Mouse (Mus musculus): ENCODE measurements around the gene 1700019D03Rik.
"Not testable (repeated sequence)": the region's sequence is repeated elsewhere in the genome, so short reads cannot be mapped to it uniquely, and the experiment has no call there.

Gene 1700019D03Rik

DNA sequence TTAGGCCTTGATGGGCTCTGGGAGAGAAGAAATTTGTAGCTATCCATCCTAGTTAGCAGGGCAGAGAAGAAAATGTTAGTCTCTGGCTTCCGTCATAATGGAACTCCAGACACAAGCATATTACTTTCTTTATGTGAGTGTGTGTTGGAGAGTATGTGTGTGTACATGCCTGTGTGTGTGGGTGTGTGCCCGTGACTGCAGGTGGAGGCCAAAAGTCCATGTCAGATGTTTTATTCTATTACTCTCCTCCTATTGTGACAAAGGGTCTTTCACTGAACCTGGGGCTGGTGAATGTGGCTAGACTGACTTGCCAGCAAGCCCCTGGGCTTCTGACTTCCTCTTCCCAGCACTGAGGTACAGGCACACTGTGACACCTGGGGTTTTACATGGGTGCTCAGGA is 65.5 kb downstream of the 1700019D03Rik start:
- no peak for DNase-seq (ENCODE audit: low read depth, low spot score)

DNA sequence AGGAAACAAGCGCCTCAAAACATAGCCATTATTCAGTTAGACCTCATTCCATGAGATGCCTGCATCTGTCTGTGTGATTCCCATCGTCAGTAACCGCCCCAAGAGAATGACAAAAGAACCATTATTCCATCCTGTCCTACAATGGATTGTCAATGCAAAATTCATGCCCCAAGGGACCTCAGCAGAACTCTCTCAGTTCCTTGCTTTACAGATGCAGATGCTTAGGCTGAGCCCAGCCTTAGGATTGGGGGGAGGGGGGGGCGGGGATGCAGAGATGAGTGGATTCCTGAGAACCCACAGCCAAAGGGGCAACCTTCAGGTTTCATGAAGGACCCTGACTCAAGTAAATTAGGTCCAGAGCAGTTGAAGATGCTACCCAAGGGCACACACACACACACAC is 66.4 kb downstream of the 1700019D03Rik start:
- DNase-seq (ENCODE audit: low read depth, low spot score): no peak

- no peak for DNase-seq (ENCODE audit: low read depth, low spot score)
These were observed 67.2 kb downstream of the 1700019D03Rik start for GRCm38 (mm10) chr1:52952551-52953397.

DNA sequence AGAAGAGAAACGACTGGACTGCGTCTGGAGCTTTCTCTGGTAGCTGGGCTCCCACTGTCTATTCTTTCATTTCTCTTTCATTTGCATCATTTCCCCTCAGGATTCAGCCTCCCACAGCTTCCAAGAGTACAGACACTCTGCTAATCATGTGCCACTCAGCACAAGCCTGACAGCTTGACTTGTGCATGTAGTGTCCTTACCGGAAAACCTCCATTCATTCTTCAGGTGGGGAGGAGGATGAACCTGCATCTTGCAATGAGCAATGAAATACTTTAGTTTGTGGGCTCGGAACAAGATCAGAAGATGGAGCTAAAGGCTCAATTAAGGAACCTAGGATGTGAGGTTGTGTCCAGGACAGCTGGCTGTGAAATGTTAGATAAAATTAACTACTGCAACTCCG is 67.8 kb downstream of the 1700019D03Rik start:
- DNase-seq (ENCODE audit: low read depth, low spot score): no peak

- no peak for DNase-seq (ENCODE audit: low read depth, low spot score)
These were observed 68.7 kb downstream of the 1700019D03Rik start for GRCm38 (mm10) chr1:52951146-52951868.

GRCm38 (mm10) chr1:52947895-52948294 is 72.1 kb downstream of the 1700019D03Rik start:
- no peak for DNase-seq (ENCODE audit: low read depth, low spot score)

DNA sequence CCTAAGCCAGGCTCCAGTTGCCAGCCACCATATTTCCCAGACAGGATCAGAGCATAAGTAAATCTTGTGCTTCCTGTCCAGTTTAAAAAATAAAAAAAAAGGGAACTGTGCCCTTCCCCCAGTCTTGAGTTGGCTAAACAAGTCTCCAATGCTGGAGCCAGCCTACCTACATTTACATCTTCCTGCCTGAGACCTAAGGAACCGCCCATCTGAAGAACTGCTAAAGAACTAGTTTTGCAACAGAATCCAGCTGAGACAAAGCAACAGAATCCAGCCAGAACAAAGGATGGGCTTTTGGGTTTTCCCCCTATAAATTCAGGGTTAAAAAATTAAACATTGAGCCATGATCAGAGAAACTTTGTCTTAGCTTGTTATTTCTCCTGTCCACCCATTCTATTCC is 81.0 kb downstream of the 1700019D03Rik start:
- no peak for DNase-seq (ENCODE audit: low read depth, low spot score)

DNA sequence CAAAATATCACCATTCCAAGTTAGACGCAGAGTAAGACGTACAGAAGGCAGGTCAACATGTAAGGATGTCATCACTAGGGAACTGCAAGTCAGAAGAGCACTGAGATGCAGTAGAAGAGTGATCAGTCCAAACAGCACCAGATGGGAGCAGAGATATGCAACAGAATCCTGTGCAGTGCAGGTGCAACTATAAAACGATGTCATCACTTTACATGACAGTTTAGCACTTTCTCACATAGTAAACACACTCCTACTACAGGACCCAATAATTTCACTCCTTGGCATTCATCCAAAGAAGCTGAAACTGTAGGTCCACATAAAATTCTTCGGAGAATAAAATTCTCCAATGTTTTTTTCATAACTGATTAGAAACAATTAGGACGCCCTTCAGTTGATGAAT is 85.5 kb downstream of the 1700019D03Rik start:
- no peak for DNase-seq (ENCODE audit: low read depth, low spot score)

DNA sequence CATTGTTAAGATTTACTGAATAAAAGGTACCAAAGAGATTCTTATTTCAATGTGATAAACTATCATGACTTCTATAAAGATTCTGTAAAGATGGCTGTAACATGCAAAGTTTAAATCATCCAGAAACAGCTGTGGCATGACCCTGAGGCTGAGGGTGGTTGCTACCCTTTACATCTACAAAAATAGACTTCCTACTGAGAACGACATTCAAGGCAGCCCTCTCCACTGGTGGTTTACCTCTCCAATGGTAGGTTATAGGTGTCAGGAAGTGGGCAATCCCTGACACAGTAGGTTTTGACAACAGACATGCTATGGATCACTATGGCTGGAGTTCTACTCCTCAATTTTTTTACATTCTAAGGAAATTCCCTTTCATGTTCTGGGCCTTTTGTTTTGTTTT is 95.5 kb downstream of the 1700019D03Rik start:
- DNase-seq (ENCODE audit: low read depth, low spot score): not testable (repeated sequence)

- DNase-seq (ENCODE audit: low read depth, low spot score): not testable (repeated sequence)
These were observed 101.1 kb downstream of the 1700019D03Rik start for GRCm38 (mm10) chr1:52918897-52919296.

DNA sequence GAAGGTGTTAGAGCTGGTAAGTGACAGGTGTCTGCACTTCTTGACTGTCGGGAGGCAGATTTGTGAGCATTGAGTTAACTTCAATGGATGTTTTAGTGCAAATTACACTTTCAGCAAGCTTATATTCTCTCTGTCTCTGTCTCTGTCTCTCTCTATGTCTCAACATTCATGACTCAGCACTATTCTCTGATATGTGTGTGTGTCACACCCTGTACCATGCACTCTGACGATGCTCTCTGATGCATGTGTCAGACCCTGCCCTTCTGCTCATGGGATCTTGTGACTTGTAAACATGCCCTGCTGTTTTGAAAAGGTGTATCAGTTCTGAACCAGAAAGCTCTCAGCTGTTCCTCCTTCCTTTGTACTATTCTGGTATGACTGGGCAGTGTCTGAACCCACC is 103.3 kb downstream of the 1700019D03Rik start:
- no peak for DNase-seq (ENCODE audit: low read depth, low spot score)

- DNase-seq (ENCODE audit: low read depth, low spot score): no peak
These were observed 110.2 kb downstream of the 1700019D03Rik start for GRCm38 (mm10) chr1:52909783-52910182.

- no peak for DNase-seq (ENCODE audit: low read depth, low spot score)
These were observed 135.8 kb downstream of the 1700019D03Rik start for GRCm38 (mm10) chr1:52884208-52884607.
